Mouse (Mus musculus) kidney, adult 2 months (tissue): ENCODE measurements around the gene Haus5. TPM values are rescaled to one million over a fixed set of nuclear protein-coding genes. Genes with fewer than 3 reads are reported as not detected.

Experiments
- DNase-seq: peaks from one replicate; pipeline ENCODE4 v3.0.0; 2021
- H3K27ac ChIP-seq: fragments of 200-500 bp; 2 replicates; pipeline ENCODE4 v1.5.1; 2012; ENCODE audit warnings: low read depth, low read length, control low read depth, inconsistent platforms; ENCODE audit not compliant: insufficient read depth
- H3K27me3 ChIP-seq: fragments of 200-500 bp; replicated peaks from 2 replicates; pipeline ENCODE4 v1.6.1; 2012; ENCODE audit warnings: mild to moderate bottlenecking, moderate library complexity, low read length, inconsistent platforms; ENCODE audit not compliant: control insufficient read depth, insufficient read depth
- H3K36me3 ChIP-seq: fragments of 200-500 bp; 2 replicates; pipeline ENCODE4 v1.6.1; 2012; ENCODE audit warnings: mild to moderate bottlenecking, moderate library complexity, low read length, inconsistent platforms; ENCODE audit not compliant: control insufficient read depth, insufficient read depth
- H3K4me1 ChIP-seq: fragments of 200-500 bp; 2 replicates; pipeline ENCODE4 v1.6.1; 2011; ENCODE audit warnings: low read length; ENCODE audit not compliant: control insufficient read depth, insufficient read depth
- H3K4me3 ChIP-seq: fragments of 200-500 bp; 2 replicates; pipeline ENCODE4 v1.5.1; 2011; ENCODE audit warnings: mild to moderate bottlenecking, low read depth, low read length, control low read depth; ENCODE audit not compliant: insufficient read depth
- CTCF ChIP-seq: fragments of 200-500 bp; conservative IDR thresholded peaks from 2 replicates; pipeline ENCODE4 v1.5.1; 2011; ENCODE audit warnings: low read depth, mild to moderate bottlenecking, control low read depth, low read length, moderate library complexity, mixed read lengths; ENCODE audit not compliant: insufficient read depth, insufficient read length
- POLR2A ChIP-seq: fragments of 200-500 bp; IDR thresholded peaks from one replicate; pipeline ENCODE4 v1.6.1; 2011; ENCODE audit warnings: low read depth, low read length, control low read depth
- WGBS: fragments of 180-500 bp; shearing (Covaris S2); methylation state at CpG from one replicate; pipeline ENCODE4 v1.1.7; 2018; 5-methylcytosine and 5-hydroxymethylcytosine counted together
- polyA plus RNA-seq: library from polyadenylated mRNA; depleted of rRNA; stranded (reverse); fragments of >200 nt; gene quantifications from 2 replicates; pipeline ENCODE4 v1.2.3, GENCODE M21; 2012

Gene Haus5
- polyA plus RNA-seq, 1 experiment = 9.1 TPM

- DNase-seq = no peak
- H3K36me3 ChIP-seq = 0 out of 2 replicates have a peak, but pooled peaks cover 1% of the 10 kb centered on the region
- no peak overlapping the region for H3K4me3 ChIP-seq
- TF ChIP-seq POLR2A = no peak
- WGBS = 25% methylated on average over 4 of the region's 4 CpGs
- no peaks in the 10 kb centered on the region for H3K4me1 ChIP-seq
- 0 out of 2 replicates have a peak, but pooled peaks cover 1% of the 10 kb centered on the region for H3K27me3 ChIP-seq
- H3K27ac ChIP-seq = no peak overlapping the region
Measured at GRCm38 (mm10) chr7:30639083-30639482, 25.7 kb downstream of the Haus5 start.

GRCm38 (mm10) chr7:30636395-30636794 lies 28.4 kb downstream of the Haus5 start:
- H3K27me3 ChIP-seq = 0 out of 2 replicates have a peak, but pooled peaks cover 1% of the 10 kb centered on the region
- H3K36me3 ChIP-seq = no peaks in the 10 kb centered on the region
- H3K4me1 ChIP-seq = no peaks in the 10 kb centered on the region
- WGBS = 27% methylated on average over 11 of the region's 11 CpGs
- H3K27ac ChIP-seq = no peak overlapping the region
- no peak overlapping the region for H3K4me3 ChIP-seq
- TF ChIP-seq POLR2A (no peak), CTCF (no peak)
- DNase-seq = no peak

- no peaks in the 10 kb centered on the region for H3K4me1 ChIP-seq
- no peak for DNase-seq
- TF ChIP-seq POLR2A (no peak), CTCF (no peak)
- no peaks in the 10 kb centered on the region for H3K36me3 ChIP-seq
- 0 out of 2 replicates have a peak, but pooled peaks cover 1% of the 10 kb centered on the region for H3K27me3 ChIP-seq
- no peak within 1 kb of the TSS for H3K27ac ChIP-seq
- no peak within 1 kb of the TSS for H3K4me3 ChIP-seq
- WGBS = 9% methylated on average over 5 of the region's 5 CpGs
Measured at GRCm38 (mm10) chr7:30635752-30636151, 29.0 kb downstream of the Haus5 start, which contains the start of gene Etv2. Gene Etv2, minus strand, starts transcription at chr7:30635852.

- no peaks in the 10 kb centered on the region for H3K36me3 ChIP-seq
- H3K27me3 ChIP-seq = 0 out of 2 replicates have a peak, but pooled peaks cover 1% of the 10 kb centered on the region
- H3K4me3 ChIP-seq = no peak overlapping the region
- H3K4me1 ChIP-seq = no peaks in the 10 kb centered on the region
- DNase-seq = peak; percentile 38
- WGBS = under 1% methylated on average over 20 of the region's 20 CpGs
- TF ChIP-seq CTCF = peak; percentile 55
- TF ChIP-seq POLR2A = no peak
- no peak overlapping the region for H3K27ac ChIP-seq
Measured at GRCm38 (mm10) chr7:30634621-30635020, 30.2 kb downstream of the Haus5 start.

GRCm38 (mm10) chr7:30633762-30634412 lies 30.9 kb downstream of the Haus5 start:
- Histone ChIP-seq H3K4me1 (no peaks in the 10 kb centered on the region), H3K36me3 (no peaks in the 10 kb centered on the region), H3K27me3 (0 out of 2 replicates have a peak, but pooled peaks cover 1% of the 10 kb centered on the region), H3K4me3 (no peak overlapping the region), H3K27ac (no peak overlapping the region)
- 6% methylated on average over 26 of the region's 27 CpGs for WGBS
- DNase-seq = no peak
- TF ChIP-seq CTCF (no peak), POLR2A (no peak)

- DNase-seq = no peak
- no peaks in the 10 kb centered on the region for H3K27me3 ChIP-seq
- no peak overlapping the region for H3K4me3 ChIP-seq
- H3K27ac ChIP-seq = no peak overlapping the region
- H3K36me3 ChIP-seq = no peaks in the 10 kb centered on the region
- TF ChIP-seq POLR2A = no peak
- no peak for TF ChIP-seq CTCF
- peaks cover 3% of the 10 kb centered on the region; the same call in 1 of the 2 replicates for H3K4me1 ChIP-seq
Measured at GRCm38 (mm10) chr7:30629013-30629412, 35.8 kb downstream of the Haus5 start.

- DNase-seq = no peak
- 86% methylated on average over 5 of the region's 5 CpGs for WGBS
- Histone ChIP-seq H3K4me3 (no peak overlapping the region), H3K27ac (no peak overlapping the region), H3K4me1 (peaks cover 3% of the 10 kb centered on the region; the same call in 1 of the 2 replicates), H3K27me3 (no peaks in the 10 kb centered on the region), H3K36me3 (peaks cover 3% of the 10 kb centered on the region; the same call in 1 of the 2 replicates)
- TF ChIP-seq CTCF (no peak), POLR2A (no peak)
Measured at GRCm38 (mm10) chr7:30626647-30627046, 38.1 kb downstream of the Haus5 start.
